Mouse (Mus musculus): ENCODE measurements at regions not wholly inside any gene's neighbourhood (a gene's known extent, or its start where the extent isn't known, plus 50 kb on each side); places are given as distances from the start of the nearest gene placed in this dataset.
A peak's percentile ranks its signal among the peaks of the same experiment; 100 is the strongest.

DNA sequence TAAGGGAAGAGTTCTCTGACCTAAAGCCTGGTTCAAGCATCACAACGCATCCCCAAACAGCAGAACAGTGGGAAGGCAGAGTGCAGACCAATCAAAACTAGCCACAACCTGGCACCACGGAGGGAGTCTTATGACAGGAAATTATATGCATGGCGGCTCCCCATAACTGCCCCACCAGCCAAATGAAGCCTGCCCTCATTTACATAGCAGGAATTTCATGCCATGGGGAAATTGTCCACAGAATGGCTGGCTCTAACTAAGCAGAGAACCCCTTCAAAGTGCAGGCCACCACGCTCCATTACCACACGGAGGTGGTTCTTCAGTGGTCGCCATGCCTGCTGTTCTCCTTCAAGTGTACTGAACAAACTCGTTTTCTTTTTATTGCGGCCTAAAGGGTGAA is 126.3 kb upstream of the Zc3h12c start:
- Histone ChIP-seq H3K36me3 (ENCODE audit: inconsistent target) (no peaks in the 10 kb centered on the region), H3K27ac (no peak overlapping the region), H3K79me2 (ENCODE audit: inconsistent target) (no peaks in the 10 kb centered on the region), H3K4me3 (ENCODE audit: inconsistent target) (no peak overlapping the region)
- WGBS (ENCODE audit: missing documents) = 81% methylated on average over 8 of the region's 8 CpGs

DNA sequence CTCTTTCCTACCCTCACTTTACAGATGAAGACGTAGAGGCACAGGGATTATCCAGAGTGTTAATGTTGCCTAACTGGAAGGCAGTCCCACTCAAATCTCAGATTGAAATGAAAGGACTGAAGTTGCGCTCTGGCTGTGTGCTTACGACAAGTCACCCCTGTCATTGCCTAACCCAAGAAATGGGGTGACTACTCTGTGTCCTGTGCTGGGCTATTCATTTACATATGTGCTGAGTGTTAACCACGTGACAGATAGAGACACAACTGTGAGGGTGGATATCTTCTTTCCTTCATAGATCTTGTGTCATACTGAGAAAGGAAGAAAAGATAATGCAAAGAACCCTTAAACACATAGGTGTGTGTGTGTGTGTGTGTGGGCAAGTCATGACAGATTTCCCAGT is 120.7 kb upstream of the Zc3h12c start:
- Histone ChIP-seq H3K79me2 (ENCODE audit: inconsistent target) (no peaks in the 10 kb centered on the region), H3K36me3 (ENCODE audit: inconsistent target) (no peaks in the 10 kb centered on the region), H3K4me3 (ENCODE audit: inconsistent target) (no peak overlapping the region), H3K27ac (peak overlapping the region; percentile 66)
- 35% methylated on average over 4 of the region's 4 CpGs for WGBS (ENCODE audit: missing documents)

DNA sequence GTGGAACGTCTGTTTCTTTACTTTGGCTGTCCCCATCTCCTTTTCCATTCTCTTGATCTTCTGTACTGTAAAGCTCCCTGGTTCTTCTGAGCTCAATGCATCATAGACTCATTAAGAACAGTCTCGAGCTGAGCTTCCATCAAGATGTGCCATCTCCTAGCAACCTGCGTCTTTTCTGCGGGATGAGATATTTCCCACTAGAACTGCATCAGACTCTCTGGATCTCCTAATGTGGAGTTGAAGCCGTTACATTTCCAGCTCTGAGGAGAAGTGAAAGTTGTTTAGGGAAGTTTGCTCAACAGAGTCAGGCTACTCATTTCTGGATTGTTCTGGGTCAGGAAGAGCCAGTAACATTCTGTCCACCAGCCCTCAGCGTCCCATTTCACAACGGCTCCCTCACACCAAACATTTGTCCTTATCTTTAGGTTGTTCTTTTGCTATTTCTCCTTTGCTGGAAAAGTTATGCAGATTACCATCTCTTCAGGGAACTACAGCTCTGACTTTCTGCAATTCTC is 119.4 kb upstream of the Zc3h12c start:
- peak overlapping the region; percentile 13; the same call in 1 of the 2 replicates for H3K4me3 ChIP-seq (ENCODE audit: inconsistent target)
- H3K27ac ChIP-seq = peak overlapping the region; percentile 66
- 5% methylated on average over 7 of the region's 7 CpGs for WGBS (ENCODE audit: missing documents)
- no peaks in the 10 kb centered on the region for H3K36me3 ChIP-seq (ENCODE audit: inconsistent target)
- H3K79me2 ChIP-seq (ENCODE audit: inconsistent target) = no peaks in the 10 kb centered on the region

DNA sequence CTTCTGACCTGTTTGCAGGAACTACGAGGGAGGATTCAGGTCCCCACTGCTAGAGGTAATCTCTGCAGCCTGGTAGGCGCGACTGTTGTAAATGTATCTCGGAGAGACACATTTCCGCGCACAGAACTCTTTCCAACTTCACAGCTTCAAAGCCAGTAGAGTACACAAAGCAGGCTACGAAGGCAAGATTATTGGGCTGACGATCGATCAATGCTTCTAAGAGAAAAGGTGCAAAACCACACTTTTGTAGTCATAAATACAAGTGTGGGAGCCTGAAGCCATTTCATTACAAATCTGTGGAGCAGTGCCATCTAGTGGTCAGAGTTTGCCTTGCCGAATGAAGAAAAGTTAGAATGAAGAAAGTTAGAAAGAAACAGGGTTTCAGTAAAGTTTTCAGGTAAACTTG is 118.9 kb upstream of the Zc3h12c start:
- Histone ChIP-seq H3K27ac (peak overlapping the region; percentile 66), H3K4me3 (ENCODE audit: inconsistent target) (peak overlapping the region; percentile 13; the same call in 1 of the 2 replicates), H3K79me2 (ENCODE audit: inconsistent target) (no peaks in the 10 kb centered on the region), H3K36me3 (ENCODE audit: inconsistent target) (no peaks in the 10 kb centered on the region)
- 19% methylated on average over 10 of the region's 10 CpGs for WGBS (ENCODE audit: missing documents)

DNA sequence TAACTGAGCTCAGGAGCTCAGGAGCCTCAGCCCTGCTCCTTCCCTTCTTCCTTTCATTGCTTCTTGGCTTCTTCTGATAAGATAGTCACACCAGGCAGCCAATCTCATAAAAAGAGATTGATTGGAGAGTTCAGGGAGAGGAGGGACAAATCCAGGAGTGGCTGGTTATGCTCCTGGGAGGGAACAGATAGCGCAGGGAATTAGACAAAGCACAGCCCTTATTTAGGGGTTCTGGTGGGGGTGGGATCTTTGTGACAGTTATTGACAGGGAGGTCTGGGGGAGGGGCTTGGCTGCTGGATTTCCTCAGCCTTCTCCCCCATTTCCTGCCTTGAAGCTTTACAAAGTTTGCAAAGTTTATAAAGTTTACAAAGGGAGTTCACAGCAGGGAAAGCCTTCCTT is 117.7 kb upstream of the Zc3h12c start:
- 100% methylated on average over 1 of the region's 1 CpGs for WGBS (ENCODE audit: missing documents)
- H3K4me3 ChIP-seq (ENCODE audit: inconsistent target) = no peak overlapping the region
- no peaks in the 10 kb centered on the region for H3K79me2 ChIP-seq (ENCODE audit: inconsistent target)
- no peaks in the 10 kb centered on the region for H3K36me3 ChIP-seq (ENCODE audit: inconsistent target)
- H3K27ac ChIP-seq = no peak overlapping the region

DNA sequence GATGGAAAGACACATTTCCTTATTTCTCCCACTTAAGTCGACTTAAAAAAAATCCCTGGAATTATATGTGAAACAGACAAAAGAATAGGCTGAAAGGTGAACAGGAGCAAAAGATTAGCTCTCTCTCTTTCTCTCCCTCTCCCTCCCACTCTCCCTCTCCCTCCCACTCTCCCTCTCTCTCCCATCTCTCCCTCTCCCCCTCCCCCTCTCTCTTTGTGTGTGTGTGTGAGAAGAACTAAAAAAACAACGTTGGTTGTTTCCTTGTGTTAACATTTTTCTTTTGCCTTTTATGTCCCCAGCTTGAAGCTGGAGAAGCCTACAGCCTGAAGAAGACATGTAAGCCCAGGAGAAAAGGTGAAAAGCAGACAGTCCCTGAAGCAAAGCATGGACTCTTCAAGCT is 115.2 kb upstream of the Zc3h12c start:
- H3K36me3 ChIP-seq (ENCODE audit: inconsistent target) = no peaks in the 10 kb centered on the region
- WGBS (ENCODE audit: missing documents) = 71% methylated on average over 2 of the region's 2 CpGs
- no peak overlapping the region for H3K4me3 ChIP-seq (ENCODE audit: inconsistent target)
- H3K27ac ChIP-seq = no peak overlapping the region
- H3K79me2 ChIP-seq (ENCODE audit: inconsistent target) = no peaks in the 10 kb centered on the region

DNA sequence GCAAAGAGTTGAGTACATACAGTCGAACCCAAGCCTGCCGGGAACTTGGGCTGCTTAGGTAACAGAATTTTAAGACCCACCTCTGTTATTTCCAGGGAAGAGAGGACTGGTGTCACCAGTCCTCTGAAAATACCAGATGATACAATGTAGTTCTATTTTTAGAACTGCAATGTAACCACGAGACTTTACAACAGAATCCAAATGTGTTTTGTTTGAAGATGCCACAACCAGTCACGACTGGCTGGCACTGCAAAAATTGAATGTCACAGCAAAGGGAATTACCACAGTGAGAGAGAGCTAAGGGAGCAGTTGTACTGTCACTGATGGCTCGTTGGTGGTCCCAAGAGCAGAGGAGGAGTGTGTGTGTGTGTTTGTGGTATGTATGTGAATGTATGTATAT is 112.6 kb upstream of the Zc3h12c start:
- no peaks in the 10 kb centered on the region for H3K36me3 ChIP-seq (ENCODE audit: inconsistent target)
- WGBS (ENCODE audit: missing documents) = 51% methylated on average over 5 of the region's 5 CpGs
- H3K79me2 ChIP-seq (ENCODE audit: inconsistent target) = no peaks in the 10 kb centered on the region
- H3K27ac ChIP-seq = peak overlapping the region; percentile 12; the same call in 1 of the 2 replicates
- no peak overlapping the region for H3K4me3 ChIP-seq (ENCODE audit: inconsistent target)

DNA sequence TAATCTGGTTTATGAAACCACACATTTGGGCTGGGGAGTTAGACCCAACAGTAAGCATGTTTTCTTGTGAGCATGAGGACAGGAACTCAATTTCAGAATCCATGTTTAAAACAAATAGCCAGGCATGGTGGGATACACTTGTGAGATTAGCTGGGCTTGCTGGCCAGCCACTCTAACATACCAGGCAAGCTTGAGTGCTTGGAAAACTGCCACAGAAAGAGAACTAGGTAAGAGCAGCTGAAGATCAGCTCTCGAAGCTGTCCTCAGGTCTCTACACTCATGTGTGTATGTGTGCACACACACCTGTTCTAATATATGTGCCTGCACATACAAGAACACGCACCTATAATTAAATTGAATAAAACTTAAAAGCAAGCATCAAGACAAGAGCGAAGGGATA is 112.2 kb upstream of the Zc3h12c start:
- Histone ChIP-seq H3K36me3 (ENCODE audit: inconsistent target) (no peaks in the 10 kb centered on the region), H3K4me3 (ENCODE audit: inconsistent target) (no peak overlapping the region), H3K27ac (no peak overlapping the region), H3K79me2 (ENCODE audit: inconsistent target) (no peaks in the 10 kb centered on the region)
- WGBS (ENCODE audit: missing documents) = 87% methylated on average over 3 of the region's 3 CpGs

DNA sequence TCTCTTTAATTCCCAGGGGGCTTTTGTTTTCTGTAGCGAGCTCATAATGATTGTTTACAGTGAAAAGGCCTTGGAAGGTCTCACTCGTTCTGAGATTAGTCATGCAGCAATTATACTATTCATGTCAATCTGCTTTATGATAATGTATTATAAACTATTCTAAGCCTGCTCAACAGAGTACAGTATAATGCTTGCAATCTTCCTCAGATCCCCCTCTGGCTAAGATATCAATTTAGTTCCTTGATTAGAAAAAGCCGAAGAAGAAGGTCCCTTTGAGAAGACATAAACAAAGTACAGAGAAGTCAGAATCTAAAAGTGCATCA is 110.3 kb upstream of the Zc3h12c start:
- Histone ChIP-seq H3K79me2 (ENCODE audit: inconsistent target) (no peaks in the 10 kb centered on the region), H3K36me3 (ENCODE audit: inconsistent target) (no peaks in the 10 kb centered on the region)
- 98% methylated on average over 3 of the region's 3 CpGs for WGBS (ENCODE audit: missing documents)

DNA sequence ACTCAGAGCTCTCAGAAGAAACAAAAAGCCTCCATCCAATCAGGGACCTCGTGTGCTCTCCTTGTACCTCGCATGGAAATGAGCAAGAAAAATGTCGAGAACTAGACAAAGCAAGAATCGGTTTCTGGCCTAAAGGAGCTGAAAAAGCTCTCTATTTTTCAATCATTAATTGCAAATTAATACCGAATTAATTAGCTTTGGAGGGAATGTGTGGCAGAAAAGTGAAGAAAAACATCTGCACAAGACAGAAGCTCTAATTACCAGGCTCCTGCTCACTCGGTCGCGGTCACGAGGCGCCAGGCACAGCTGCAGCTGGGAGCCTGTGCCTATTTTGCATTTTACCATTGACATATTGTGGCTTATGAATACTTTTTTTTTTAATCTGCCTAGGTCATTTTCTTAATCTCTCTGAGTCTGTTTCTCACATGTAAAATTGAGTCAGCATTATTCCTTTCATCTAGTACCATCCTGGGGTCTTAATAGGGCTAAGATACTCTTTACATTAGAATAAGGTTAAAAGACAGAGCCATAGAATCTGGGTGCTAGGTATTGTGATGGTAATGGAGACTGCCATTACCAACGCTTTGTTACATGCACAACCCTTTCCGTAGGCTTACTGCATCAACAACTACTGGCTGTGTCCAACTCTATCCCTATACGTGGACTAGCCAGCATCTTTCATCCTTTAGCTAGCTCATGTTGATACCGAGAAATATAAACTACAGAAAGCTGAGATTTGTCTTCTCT is 109.8 kb upstream of the Zc3h12c start:
- H3K36me3 ChIP-seq (ENCODE audit: inconsistent target) = no peaks in the 10 kb centered on the region
- H3K4me3 ChIP-seq (ENCODE audit: inconsistent target) = no peak overlapping the region
- 94% methylated on average over 14 of the region's 14 CpGs for WGBS (ENCODE audit: missing documents)
- no peak overlapping the region for H3K27ac ChIP-seq
- H3K79me2 ChIP-seq (ENCODE audit: inconsistent target) = no peaks in the 10 kb centered on the region

More for the DNA sequence above, 110.3 kb upstream of the Zc3h12c start:
- no peak overlapping the region for H3K4me3 ChIP-seq (ENCODE audit: inconsistent target)
- H3K27ac ChIP-seq = no peak overlapping the region

DNA sequence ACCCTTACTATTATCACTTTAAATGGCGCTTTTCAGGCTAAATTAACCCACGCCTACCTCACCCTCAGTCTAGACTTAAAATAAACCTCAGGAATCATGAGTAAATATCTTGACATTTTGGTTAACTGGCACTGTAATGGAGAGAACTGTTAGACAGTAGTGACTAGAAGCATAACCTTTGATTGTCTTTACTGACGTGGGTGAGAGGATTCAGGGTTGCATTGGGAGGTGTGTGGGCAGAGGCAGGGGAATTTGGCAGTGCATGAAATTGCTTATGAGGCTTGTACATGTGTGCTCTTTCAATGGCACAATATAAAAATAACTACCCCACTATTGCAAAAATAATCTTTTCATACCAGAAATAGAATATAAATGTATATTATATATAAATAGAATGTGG is 105.6 kb upstream of the Zc3h12c start:
- Histone ChIP-seq H3K79me2 (ENCODE audit: inconsistent target) (no peaks in the 10 kb centered on the region), H3K27ac (no peak overlapping the region), H3K36me3 (ENCODE audit: inconsistent target) (no peaks in the 10 kb centered on the region), H3K4me3 (ENCODE audit: inconsistent target) (no peak overlapping the region)
- WGBS (ENCODE audit: missing documents) = 100% methylated on average over 3 of the region's 3 CpGs

DNA sequence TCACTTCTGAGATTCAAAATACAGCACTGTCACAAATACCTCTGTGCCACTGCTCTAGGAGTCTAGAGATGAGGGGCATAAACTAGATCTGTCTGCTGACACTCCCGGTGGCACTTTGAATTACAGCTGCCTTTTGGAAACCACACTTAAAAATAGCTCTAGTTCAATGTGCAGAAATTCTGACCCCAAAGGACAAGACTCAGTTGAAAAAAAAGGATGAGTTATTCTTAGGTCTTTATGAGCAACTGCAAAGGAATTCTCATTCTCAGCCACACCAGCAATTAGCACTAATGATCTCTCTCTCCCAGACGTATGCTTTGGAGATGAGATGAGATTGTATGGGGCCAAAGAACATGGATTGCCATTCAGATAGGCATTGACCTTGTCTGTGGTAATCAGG is 104.3 kb upstream of the Zc3h12c start:
- H3K27ac ChIP-seq = no peak overlapping the region
- no peak overlapping the region for H3K4me3 ChIP-seq (ENCODE audit: inconsistent target)
- WGBS (ENCODE audit: missing documents) = 51% methylated on average over 2 of the region's 2 CpGs
- H3K79me2 ChIP-seq (ENCODE audit: inconsistent target) = no peaks in the 10 kb centered on the region
- H3K36me3 ChIP-seq (ENCODE audit: inconsistent target) = no peaks in the 10 kb centered on the region

DNA sequence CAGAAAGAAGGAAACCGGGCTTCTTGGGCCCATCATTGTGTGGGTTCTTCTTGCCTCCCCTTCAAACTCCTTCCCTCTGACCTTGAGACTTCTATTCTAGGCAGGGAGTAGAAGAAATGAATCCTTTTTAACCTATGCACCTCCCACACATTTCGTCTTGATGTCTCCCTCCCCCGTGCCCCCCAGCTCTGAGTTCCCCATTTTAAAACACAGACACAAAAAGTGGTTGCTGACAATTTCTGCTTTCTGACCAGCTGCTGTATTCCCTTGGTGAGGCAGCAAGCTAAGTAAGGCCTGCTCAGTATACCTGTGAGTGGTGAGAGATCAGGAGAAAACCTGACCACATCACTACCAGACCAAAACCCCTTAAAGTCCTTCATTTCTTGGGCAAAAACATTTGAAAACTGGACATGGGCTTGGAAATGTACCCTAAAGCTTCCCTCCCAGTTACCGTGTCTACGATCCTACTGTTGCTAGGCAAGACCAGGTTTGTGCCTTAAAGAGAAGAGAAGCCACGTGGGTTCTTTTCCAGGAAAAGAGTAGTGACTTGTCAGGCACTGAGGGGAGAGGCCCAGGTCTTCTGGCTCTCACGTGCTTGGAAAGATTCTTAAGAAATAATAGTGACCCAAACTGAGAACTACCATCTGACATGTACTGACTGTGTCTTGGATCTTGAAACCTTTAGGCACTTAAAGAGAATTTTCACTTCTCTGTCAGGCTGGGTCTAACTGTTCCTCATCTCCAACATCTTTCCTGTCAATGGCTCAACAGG is 103.2 kb upstream of the Zc3h12c start:
- Histone ChIP-seq H3K36me3 (ENCODE audit: inconsistent target) (no peaks in the 10 kb centered on the region), H3K27ac (no peak overlapping the region), H3K79me2 (ENCODE audit: inconsistent target) (no peaks in the 10 kb centered on the region), H3K4me3 (ENCODE audit: inconsistent target) (no peak overlapping the region)
- 49% methylated on average over 7 of the region's 7 CpGs for WGBS (ENCODE audit: missing documents)

DNA sequence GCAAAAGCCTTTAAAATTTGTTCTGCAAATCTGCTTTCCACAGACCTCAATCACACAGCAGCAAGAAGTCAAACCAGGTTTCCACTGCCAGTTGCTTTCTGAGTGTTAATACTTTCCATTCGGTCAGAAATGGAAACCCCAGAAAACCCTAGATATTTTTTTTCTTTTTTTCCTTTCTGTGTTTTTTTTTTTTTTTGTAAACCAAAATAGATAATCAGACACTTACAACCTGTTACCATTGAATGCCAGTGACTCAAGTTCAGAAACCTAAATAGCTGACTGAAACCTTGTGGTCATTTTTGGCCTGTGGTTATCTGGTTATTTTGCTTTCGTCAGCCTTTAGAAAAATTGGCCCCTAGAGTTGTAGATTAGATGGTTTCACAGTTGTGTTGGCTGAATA is 93.2 kb upstream of the Zc3h12c start:
- H3K4me3 ChIP-seq (ENCODE audit: inconsistent target) = no peak overlapping the region
- H3K79me2 ChIP-seq (ENCODE audit: inconsistent target) = no peaks in the 10 kb centered on the region
- H3K36me3 ChIP-seq (ENCODE audit: inconsistent target) = no peaks in the 10 kb centered on the region
- no peak overlapping the region for H3K27ac ChIP-seq
- WGBS (ENCODE audit: missing documents) = 88% methylated on average over 2 of the region's 2 CpGs

DNA sequence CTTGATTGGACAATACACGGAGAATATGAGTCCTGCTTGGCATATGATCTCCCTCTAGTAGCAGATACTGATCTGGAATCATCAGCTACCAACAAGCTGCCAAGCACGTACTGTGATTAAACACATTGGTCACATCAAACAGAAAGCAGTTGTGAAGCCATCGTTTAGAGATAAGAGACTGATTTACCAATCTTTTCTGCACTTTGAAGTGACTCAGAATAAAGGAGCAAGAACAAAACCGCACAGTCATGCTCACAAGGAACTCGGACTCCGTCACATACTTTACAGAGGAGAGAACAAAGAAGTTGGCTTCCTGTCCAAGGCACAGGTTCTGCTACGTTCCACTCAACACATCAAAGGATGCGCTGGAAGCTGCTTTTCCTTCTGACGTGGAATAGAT is 91.1 kb upstream of the Zc3h12c start:
- H3K4me3 ChIP-seq (ENCODE audit: inconsistent target) = no peak overlapping the region
- no peaks in the 10 kb centered on the region for H3K79me2 ChIP-seq (ENCODE audit: inconsistent target)
- no peaks in the 10 kb centered on the region for H3K36me3 ChIP-seq (ENCODE audit: inconsistent target)
- WGBS (ENCODE audit: missing documents) = 19% methylated on average over 9 of the region's 9 CpGs
- H3K27ac ChIP-seq = no peak overlapping the region
